Mouse (Mus musculus) kidney, adult 11 months (tissue): Measurements from ENCODE around the gene Rpl18.

Source experiments
- DNase-seq: peaks from one replicate; pipeline ENCODE4 v3.0.0; 2022

The Rpl18 gene

GRCm38 (mm10) chr7:45701072-45701471 is 14.2 kb upstream of the Rpl18 start:
- DNase-seq: no peak

DNA sequence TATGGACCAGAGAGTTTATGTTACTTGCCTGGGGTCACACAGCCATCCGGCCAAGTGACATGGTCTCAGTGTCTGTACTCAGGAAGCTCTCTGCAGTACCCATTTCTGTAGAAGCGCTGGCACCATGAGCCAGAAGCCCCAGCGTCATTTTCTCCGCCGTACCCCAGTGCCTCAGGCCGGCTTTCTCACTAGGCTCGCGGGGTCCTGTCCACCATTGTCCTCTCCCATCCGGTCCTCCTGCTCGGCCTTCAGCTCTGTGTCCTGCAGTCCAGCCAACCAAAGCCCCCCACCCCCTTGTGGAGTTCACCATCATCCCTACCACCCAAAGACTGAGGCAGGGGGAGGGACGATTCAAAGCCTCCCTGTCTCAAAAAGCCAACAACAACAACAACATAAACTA is 13.7 kb upstream of the Rpl18 start:
- DNase-seq: peak; percentile 36

GRCm38 (mm10) chr7:45702316-45702715 is 12.9 kb upstream of the Rpl18 start:
- DNase-seq: peak; percentile 23

DNA sequence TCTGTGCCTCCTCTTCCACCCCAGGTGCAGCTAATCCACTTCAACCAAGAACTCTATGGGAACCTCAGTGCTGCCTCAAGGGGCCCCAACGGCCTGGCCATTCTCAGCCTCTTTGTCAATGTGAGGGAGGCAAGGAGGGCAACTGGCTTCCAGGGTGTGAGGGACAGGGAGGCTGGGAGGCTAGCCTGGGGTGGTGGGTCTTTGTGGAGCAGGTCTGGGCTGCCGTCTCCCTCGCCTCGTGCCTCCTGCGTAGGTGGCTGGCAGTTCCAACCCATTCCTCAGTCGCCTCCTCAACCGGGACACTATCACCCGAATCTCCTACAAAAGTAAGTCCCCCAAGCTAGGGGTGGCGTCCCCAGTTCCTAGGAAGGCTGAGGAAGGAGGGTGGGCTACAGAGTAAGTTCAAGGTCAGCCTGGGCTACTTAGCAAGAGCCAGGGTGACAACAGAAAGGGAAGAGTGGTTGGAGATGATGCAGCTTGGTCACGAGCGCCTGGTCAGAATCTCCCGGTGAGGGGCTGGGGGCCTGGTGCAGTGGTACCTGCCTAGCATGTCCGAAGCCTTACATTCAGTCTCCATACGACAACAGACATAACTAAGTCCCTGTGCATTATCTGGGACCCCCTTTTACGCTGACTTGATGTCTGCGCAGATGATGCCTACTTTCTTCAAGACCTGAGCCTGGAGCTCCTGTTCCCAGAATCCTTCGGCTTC is 12.3 kb upstream of the Rpl18 start:
- DNase-seq: peak; percentile 42

- DNase-seq: no peak
Measured at GRCm38 (mm10) chr7:45703521-45704033, 11.7 kb upstream of the Rpl18 start.

DNA sequence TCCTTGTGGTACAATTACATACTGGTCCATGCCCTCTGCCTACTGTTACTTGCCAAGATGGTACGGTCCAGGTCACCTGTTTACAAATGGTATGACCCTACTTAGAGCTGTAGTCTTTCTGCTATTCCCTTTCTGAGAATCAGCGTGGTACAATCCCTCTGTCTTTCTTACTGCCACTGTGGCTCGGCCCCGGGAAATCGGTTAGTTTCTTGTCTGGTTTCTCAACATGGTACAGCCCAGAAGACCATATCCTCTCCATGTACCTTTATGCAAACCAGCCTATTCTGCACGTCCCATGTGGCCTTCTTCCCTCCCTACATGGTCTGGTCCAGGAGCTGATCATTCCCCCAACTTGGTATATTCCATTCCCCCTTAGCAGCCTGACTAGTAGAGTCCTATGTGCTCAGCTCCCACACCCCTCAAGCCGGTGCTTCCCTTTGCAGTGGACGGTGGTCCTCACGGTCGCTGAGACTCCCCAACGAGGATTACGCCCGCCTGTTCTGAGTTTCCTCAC is 11.2 kb upstream of the Rpl18 start:
- DNase-seq: peak; percentile 86

DNA sequence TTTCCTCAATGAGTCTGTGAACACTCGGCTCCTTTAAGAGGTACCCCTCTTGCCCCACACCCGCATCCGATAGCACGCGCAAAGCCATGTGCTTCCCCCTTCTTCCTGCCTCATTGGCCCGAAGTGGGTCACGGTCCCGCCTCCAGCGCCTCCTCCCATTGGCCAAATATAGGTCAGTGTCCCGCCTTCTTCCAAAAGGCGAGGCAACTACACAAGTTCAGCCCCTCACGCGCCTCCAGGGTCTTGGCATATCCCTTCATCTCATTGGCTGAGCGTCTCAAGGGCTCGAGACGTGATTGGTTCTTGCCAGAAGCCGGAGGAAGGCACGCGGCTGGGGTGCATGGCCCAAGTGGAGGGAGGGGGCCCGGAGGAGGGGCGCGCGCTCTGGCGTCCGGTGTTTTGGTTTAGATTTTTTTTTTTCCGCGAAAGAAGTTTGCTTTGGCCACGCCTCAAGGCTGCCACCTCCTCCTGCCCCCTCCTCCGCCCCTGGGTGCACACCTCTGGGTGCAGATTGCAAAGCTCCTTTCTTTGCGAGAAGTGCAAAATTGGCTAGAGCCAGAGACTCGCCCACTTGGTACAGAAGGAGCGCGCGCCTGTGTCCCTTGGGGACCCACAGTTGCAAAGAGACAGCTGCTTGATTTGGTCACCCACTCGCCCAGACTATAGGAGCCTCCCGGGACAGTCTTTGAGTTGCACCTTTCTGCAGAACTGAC is 10.4 kb upstream of the Rpl18 start, which contains the start of gene Dbp:
Gene Dbp, plus strand, starts transcription at position 359 of the 713 bp plus-strand sequence.
- peak; percentile 100 for DNase-seq

DNA sequence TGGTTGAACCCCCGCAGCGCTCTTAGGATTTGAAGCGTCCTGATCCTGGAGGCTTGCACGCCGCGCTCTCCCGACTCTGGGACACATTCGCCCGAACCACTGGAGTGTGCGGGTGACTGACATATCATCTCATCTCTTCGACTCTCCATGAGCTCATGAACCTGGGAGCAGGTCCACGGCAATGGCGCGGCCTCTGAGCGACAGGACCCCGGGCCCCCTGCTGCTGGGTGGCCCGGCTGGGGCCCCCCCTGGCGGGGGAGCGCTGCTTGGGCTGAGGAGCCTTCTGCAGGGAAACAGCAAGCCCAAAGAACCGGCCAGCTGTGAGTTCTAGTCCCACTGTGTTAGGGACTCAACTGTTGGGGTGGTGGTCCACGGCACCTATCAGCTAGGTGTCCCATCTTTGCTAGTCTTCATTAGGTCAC is 9.8 kb upstream of the Rpl18 start:
- DNase-seq: no peak

DNA sequence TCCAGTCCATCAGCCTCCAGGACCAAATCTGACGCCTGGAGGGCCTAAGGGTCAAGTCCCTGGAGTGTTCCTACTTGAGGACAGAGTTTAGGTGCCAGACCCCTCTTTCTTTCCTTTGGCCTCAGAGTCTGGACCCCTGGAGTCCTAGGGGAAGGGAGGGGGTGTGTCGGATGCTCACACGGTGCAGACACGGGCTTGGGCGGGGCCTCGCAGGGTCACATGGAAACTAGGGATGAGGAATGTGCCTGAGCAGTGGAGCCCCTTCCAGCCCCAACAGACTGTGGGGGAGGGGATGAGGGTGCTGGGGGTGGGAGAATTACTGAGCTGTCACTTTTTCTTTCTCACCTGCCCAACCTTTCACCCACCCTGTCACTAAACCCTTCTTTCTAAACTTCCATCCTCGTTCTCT is 9.4 kb upstream of the Rpl18 start:
- peak; percentile 96 for DNase-seq

DNA sequence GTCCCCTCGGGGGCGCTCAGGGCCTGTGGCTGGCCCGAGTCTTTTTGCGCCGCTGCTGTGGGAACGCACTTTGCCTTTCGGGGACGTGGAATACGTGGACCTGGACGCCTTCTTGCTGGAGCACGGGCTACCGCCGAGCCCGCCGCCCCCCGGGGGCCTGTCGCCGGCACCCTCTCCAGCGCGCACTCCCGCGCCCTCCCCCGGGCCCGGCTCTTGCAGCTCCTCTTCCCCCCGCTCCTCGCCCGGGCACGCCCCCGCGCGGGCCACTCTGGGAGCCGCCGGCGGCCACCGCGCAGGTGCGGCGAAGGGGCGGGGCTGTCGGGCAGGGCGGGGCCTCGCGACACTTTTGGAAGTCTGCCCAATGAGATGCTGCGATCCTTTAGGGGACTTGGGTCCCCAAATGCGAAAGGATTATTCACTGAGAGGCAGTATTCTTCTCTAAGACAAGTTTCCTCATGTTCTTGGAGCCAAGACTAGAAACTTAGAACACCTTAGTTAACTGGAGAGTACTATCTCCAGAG is 8.5 kb upstream of the Rpl18 start:
- peak; percentile 92 for DNase-seq

DNA sequence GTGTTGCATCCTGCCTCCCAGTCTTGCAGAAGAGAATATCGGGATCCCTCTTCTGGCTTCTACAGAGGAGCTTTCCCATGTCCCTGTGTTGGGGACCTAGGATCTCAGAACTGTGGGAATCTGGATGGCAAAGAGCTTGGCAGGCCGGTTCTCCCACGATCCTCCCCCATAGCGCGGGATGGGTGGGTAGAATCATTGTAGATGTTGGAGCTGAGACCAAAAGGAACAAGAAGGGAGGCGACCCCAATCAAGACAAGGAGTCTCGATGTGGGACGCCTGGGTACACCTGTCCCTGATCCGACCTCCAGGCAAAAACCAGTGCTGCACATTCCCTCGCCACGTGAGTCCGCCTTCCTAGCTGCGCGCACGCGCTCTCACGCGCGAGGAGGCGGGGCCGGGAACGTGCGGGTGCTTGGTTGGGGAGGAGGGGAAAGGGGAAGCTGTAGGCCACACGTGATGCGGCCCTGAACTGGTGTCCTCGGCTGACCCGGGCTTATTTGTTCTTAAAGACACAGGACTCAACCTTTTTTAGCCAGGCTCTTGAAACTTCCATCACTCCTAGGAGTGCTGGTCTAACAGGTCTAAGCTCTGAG is 7.8 kb upstream of the Rpl18 start:
- peak; percentile 99 for DNase-seq

DNA sequence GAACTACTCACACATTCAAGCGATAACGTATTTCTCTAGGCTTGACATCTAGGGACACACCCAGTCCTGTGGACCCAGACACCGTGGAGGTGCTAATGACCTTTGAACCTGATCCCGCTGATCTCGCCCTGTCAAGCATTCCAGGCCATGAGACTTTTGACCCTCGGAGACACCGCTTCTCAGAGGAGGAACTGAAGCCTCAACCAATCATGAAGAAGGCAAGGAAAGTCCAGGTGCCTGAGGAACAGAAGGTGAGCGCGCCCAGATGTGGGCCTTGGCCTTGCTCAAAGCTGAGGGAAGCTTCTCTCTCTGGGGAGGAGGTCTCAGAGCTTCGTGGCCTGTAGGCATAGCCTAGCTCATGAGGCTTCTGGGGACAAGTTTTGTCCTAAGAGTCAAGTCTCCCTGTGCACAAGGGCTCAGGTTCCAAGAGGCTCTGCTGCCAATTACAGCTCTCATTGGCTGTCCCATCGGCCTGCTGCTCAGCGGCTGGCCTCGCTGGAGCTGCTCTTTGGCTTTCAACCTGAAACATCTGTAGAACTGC is 7.0 kb upstream of the Rpl18 start:
- DNase-seq: peak; percentile 92

DNA sequence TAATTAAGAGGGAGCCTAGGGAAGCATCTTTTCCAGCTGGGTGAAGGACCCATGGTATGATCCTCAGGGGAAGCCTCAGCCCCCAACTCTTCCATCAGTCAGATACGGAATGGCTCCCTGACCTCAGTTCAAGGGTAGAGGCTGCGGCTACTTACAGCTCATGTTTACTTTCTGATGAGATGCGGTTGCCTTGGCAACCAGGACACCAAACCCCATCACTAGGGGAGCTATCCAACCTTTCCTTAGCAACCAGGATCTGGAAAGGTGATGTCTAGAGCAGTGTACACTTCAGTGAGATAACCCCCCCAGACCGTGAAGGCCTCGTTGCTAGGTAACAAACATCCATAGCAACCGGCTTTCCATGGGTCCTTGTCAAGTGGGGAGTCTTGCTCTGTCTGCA is 6.2 kb upstream of the Rpl18 start:
- peak; percentile 59 for DNase-seq

GRCm38 (mm10) chr7:45709677-45710355 is 5.4 kb upstream of the Rpl18 start:
- DNase-seq: peak; percentile 48

- DNase-seq: peak; percentile 69
Measured at GRCm38 (mm10) chr7:45710477-45711191, 4.6 kb upstream of the Rpl18 start.

- DNase-seq: peak; percentile 66
Measured at GRCm38 (mm10) chr7:45711316-45712021, 3.8 kb upstream of the Rpl18 start.

GRCm38 (mm10) chr7:45712022-45712757 is 3.1 kb upstream of the Rpl18 start:
- peak; percentile 96 for DNase-seq

DNA sequence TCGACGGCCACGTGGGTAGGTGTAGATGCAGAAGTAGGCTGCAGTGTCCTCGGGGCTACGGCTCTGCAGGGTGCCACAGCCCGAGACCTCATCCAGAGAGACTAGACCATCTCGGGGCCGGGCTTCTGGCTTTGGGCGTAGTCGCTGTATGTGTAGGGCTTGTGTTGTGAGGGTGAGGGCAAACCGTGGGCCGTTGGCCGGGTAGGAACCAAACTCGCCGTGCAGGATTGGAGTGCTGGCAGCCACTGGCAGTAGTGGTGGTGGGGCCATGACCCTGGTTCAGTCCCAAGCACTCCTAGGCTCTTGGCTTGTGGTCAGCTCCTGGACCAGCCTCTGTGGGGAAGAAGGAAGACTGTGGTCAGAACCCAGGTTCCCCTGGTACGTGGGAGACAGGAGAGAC is 1.9 kb upstream of the Rpl18 start:
- peak; percentile 67 for DNase-seq

DNA sequence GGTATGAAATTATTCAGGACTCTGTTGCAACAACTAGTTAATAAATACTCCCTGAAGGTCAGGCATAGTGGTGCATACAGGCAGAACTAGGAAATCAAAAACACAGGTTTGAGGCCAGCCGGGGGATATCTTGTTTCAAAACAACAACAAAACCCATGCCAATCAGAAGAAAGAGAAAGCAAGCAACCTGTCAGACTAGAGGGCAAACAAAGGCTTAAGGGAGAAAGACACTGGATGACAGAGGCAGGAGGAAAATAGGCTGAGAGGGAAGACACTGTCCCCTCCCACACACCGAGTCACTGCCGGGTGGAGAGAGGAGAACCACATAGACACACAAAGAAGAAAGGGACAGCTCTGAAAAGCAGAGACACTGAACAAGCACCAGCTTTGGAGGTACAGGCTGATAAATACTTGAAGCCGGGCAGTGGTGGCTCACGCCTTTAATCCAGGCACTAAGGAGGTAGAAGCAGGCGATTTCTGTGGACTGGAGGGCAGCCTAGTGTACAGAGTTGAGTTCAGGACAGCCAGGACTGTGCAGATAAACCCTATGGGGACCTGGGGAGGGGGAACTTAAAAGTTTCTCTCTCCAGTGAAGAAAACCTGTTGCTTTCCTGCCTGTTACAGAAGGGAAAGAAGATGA is 1.3 kb upstream of the Rpl18 start:
- DNase-seq: peak; percentile 50

GRCm38 (mm10) chr7:45714630-45715089 is 597 bp upstream of the Rpl18 start:
- DNase-seq: peak; percentile 85
